Mouse (Mus musculus): Measurements from ENCODE around the gene Mxra7.
A peak's percentile ranks its signal among the peaks of the same experiment; 100 is the strongest.

Mxra7 gene

GRCm38 (mm10) chr11:116847187-116848085 lies 19.6 kb upstream of the Mxra7 start:
- DNase-seq (ENCODE audit: low spot score in 2 of 2) = no peak

GRCm38 (mm10) chr11:116846593-116847181 lies 18.8 kb upstream of the Mxra7 start:
- DNase-seq (ENCODE audit: low spot score in 2 of 2) = no peak

- peak; percentile 96 to 97 for DNase-seq (ENCODE audit: low spot score in 2 of 2)
Observed at GRCm38 (mm10) chr11:116843261-116844233, 15.7 kb upstream of the Mxra7 start, which contains the start of the genes Mettl23 and Jmjd6. TSS of gene Mettl23 (plus strand) at chr11:116843278. TSS of gene Jmjd6 (minus strand) at chr11:116843449.

GRCm38 (mm10) chr11:116842531-116843260 lies 14.8 kb upstream of the Mxra7 start:
- peak in 1 of 2 experiments; percentile 54 for DNase-seq (ENCODE audit: low spot score in 2 of 2)

- DNase-seq (ENCODE audit: low spot score in 2 of 2) = no peak
Observed at GRCm38 (mm10) chr11:116840748-116841147, 12.9 kb upstream of the Mxra7 start.

GRCm38 (mm10) chr11:116839601-116840000 lies 11.8 kb upstream of the Mxra7 start:
- no peak for DNase-seq (ENCODE audit: low spot score in 2 of 2)

- DNase-seq (ENCODE audit: low spot score in 2 of 2) = no peak
Observed at GRCm38 (mm10) chr11:116838936-116839335, 11.1 kb upstream of the Mxra7 start.

- DNase-seq (ENCODE audit: low spot score in 2 of 2) = no peak
Observed at GRCm38 (mm10) chr11:116837441-116837840, 9.6 kb upstream of the Mxra7 start.

GRCm38 (mm10) chr11:116836283-116836682 lies 8.4 kb upstream of the Mxra7 start:
- DNase-seq (ENCODE audit: low spot score in 2 of 2) = no peak

- DNase-seq (ENCODE audit: low spot score in 2 of 2) = no peak
Observed at GRCm38 (mm10) chr11:116834954-116835353, 7.1 kb upstream of the Mxra7 start.

- no peak for DNase-seq (ENCODE audit: low spot score in 2 of 2)
Observed at GRCm38 (mm10) chr11:116832172-116832685, 4.4 kb upstream of the Mxra7 start.

GRCm38 (mm10) chr11:116826550-116827504 lies 1.0 kb downstream of the Mxra7 start:
- DNase-seq (ENCODE audit: low spot score in 2 of 2) = no peak

GRCm38 (mm10) chr11:116825230-116825629 lies 2.6 kb downstream of the Mxra7 start:
- no peak for DNase-seq (ENCODE audit: low spot score in 2 of 2)

GRCm38 (mm10) chr11:116823885-116824284 lies 4.0 kb downstream of the Mxra7 start:
- peak in 1 of 2 experiments; percentile 28 for DNase-seq (ENCODE audit: low spot score in 2 of 2)

- DNase-seq (ENCODE audit: low spot score in 2 of 2) = no peak
Observed at GRCm38 (mm10) chr11:116823255-116823654, 4.6 kb downstream of the Mxra7 start.

- DNase-seq (ENCODE audit: low spot score in 2 of 2) = peak in 1 of 2 experiments; percentile 42
Observed at GRCm38 (mm10) chr11:116822626-116823025, 5.2 kb downstream of the Mxra7 start.

GRCm38 (mm10) chr11:116822215-116822614 lies 5.6 kb downstream of the Mxra7 start:
- DNase-seq (ENCODE audit: low spot score in 2 of 2) = no peak

- no peak for DNase-seq (ENCODE audit: low spot score in 2 of 2)
Observed at GRCm38 (mm10) chr11:116821057-116821940, 6.5 kb downstream of the Mxra7 start.
